Mouse (Mus musculus) forebrain, postnatal 0 days (tissue): ENCODE results near the gene Mrpl55. TPM values are rescaled to one million over a fixed set of nuclear protein-coding genes. Genes with fewer than 3 reads are reported as not detected.

Experiments used
- ATAC-seq: fragments of 200-750 bp; cut with Nextera tagmentation; 2 replicates; pipeline ENCODE4 v1.8.0; 2017; ENCODE audit warnings: mild to moderate bottlenecking, moderate library complexity
- DNase-seq: peaks from one replicate; pipeline ENCODE4 v3.0.0-alpha.2; 2015
- H3K27ac ChIP-seq: fragments of 300-500 bp; sonication (generic); 2 replicates; pipeline ENCODE4 v1.5.1; 2014; ENCODE audit warnings: low read depth, mild to moderate bottlenecking, antibody characterized with exemption, low read length, moderate library complexity, mixed read lengths
- H3K27me3 ChIP-seq: fragments of 300-500 bp; sonication (generic); 2 replicates; pipeline ENCODE4 v1.6.1; 2014; ENCODE audit warnings: mild to moderate bottlenecking, low read length, mixed read lengths; ENCODE audit not compliant: insufficient read depth
- H3K36me3 ChIP-seq: fragments of 300-500 bp; sonication (generic); 2 replicates; pipeline ENCODE4 v1.6.1; 2014; ENCODE audit warnings: mild to moderate bottlenecking, moderate library complexity; ENCODE audit not compliant: insufficient read depth
- H3K4me1 ChIP-seq: fragments of 300-500 bp; sonication (generic); 2 replicates; pipeline ENCODE4 v1.6.1; 2014; ENCODE audit warnings: antibody characterized with exemption; ENCODE audit not compliant: insufficient read depth
- H3K4me2 ChIP-seq: fragments of 300-500 bp; sonication (generic); 2 replicates; pipeline ENCODE4 v1.6.1; 2014; ENCODE audit warnings: low read depth, mild to moderate bottlenecking, moderate library complexity
- H3K4me3 ChIP-seq: fragments of 300-500 bp; sonication (generic); 2 replicates; pipeline ENCODE4 v1.5.1; 2014; ENCODE audit warnings: low read depth, low read length, mixed read lengths
- H3K9ac ChIP-seq: fragments of 300-500 bp; sonication (generic); 2 replicates; pipeline ENCODE4 v1.6.1; 2014; ENCODE audit warnings: mild to moderate bottlenecking
- H3K9me3 ChIP-seq: fragments of 300-500 bp; sonication (generic); 2 replicates; pipeline ENCODE4 v1.6.1; 2016; ENCODE audit warnings: low read length
- CTCF ChIP-seq: sonication (generic); IDR thresholded peaks from 2 replicates; pipeline ENCODE4 v1.5.1; 2016; ENCODE audit warnings: antibody characterized with exemption, control low read depth, low read depth
- WGBS: fragments of 180-500 bp; shearing (Covaris S2); extraction: QIAGEN DNeasy Blood & Tissue Kit; methylation state at CpG from one replicate; pipeline ENCODE4 v1.1.7; 2014; 5-methylcytosine and 5-hydroxymethylcytosine counted together
- polyA plus RNA-seq: library from polyadenylated mRNA; unstranded; fragments of >200 nt; fragmentation: Nextera tagmentation; extraction: Ambion mirVana; gene quantifications from 2 replicates; pipeline ENCODE4 v1.2.1, GENCODE M21; 2015
- total RNA-seq: library from RNA; depleted of rRNA; stranded (reverse); fragments of >200 nt; gene quantifications from 2 replicates; pipeline ENCODE4 v1.2.3, GENCODE M21; 2014; rRNA removed

Gene Mrpl55
- total RNA-seq (45.2 and 69.5 TPM in 2 replicates), polyA plus RNA-seq (124 and 131 TPM in 2 replicates)

DNA sequence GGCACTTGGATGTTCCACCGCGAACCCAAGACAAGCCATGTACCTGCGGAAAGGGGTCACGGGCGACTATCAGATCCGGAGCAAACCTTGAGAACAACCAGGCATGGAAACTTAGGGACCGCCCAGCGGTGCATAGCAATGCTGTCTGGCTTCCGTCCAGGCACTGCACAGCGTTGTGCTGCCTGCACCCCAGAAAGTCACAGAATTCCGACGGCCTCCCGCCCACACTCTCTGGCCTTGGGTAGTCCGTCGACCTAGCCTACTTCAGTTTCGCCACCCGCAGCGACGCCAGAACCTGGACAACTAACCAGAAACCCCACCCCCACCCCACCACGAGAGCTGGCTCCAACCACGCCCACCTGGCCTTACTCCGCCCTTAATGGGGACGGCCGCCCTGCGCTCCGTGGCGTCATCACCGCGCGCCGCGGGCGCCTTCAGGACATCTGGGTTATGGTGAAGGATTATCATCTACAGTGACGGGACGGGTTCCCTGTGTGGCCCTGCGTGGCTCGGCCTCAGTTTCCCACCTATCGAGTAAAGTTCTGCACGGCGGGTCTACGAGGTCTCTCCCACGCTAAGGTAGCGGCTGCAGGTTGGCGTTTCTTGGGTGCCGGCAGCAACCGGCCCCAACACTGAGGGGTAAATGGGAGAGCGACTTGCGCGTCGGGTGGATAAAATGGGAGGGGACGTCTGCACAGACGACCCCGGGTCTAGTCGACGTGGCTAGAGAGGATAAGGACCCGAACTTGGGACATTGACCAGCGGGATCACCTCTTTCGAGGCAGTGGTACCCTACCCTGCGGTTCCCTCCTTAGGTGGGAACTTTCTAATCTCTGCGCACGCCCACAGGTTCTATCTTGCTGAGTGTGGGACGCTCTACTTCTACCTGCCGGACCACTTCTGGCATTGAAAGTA, at the start of gene Mrpl55:
Mrpl55 (plus strand) TSS at position 406 of the 915 bp plus-strand sequence.
- Histone ChIP-seq H3K9ac (peak within 1 kb of the TSS; percentile 76), H3K27me3 (no peaks in the 10 kb centered on the region), H3K36me3 (peaks cover 18% of the 10 kb centered on the region), H3K4me2 (peak within 1 kb of the TSS; percentile 95), H3K4me1 (peaks cover 9% of the 10 kb centered on the region; the same call in 1 of the 2 replicates), H3K4me3 (peak within 1 kb of the TSS; percentile 84), H3K27ac (peak within 1 kb of the TSS; percentile 60; the same call in 1 of the 2 replicates), H3K9me3 (no peaks in the 10 kb centered on the region)
- WGBS: 1% methylated on average over 63 of the region's 63 CpGs
- ATAC-seq: peak; percentile 96
- no peak for TF ChIP-seq CTCF
- peak; percentile 96 for DNase-seq

DNA sequence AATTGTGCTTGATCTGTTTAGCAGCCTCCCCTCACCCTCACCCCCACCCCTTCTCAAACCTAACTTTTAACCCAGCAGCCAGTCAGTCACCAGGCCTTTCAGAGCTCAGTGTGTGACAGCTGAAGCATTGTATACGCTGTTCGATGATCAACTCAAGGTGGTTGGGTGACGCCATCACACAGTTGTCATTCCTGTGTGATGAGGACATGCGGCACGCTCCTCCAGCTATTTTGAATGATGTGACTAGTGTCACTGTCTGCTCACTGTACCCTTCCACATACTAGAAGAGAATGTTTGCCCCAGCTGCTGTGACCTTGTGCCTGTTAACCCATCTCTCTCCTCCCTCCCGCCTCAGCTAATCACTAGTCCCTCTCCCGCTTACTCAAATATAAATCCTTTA, 48.1 kb upstream of the Mrpl55 start:
- H3K9me3 ChIP-seq: no peaks in the 10 kb centered on the region
- no peak overlapping the region for H3K4me3 ChIP-seq
- H3K4me1 ChIP-seq: no peaks in the 10 kb centered on the region
- H3K27ac ChIP-seq: no peak overlapping the region
- TF ChIP-seq CTCF: no peak
- DNase-seq (no peak), ATAC-seq (no peak)
- H3K9ac ChIP-seq: no peak overlapping the region
- no peaks in the 10 kb centered on the region for H3K27me3 ChIP-seq
- 89% methylated on average over 7 of the region's 7 CpGs for WGBS
- peaks cover 14% of the 10 kb centered on the region for H3K36me3 ChIP-seq
- no peak overlapping the region for H3K4me2 ChIP-seq

DNA sequence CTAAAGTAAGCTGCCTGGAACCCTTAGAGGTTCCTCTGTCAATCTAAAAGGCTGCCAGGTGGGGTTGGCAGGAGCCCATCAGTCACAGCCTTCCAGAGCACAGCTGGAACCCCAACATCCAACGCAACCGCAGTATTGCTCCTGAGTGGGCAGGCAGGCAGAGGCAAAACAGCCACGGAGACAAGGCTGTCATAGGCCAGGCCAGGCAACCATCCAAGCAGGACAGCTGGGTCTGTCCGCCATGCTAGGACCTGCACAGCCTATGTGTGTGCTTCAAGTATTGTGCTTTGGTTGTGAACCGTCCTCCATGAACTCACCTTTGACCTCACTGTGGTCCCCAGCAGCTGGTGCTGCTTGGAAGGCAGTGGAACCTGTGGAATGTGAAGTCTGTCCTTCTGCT, 46.4 kb upstream of the Mrpl55 start:
- Histone ChIP-seq H3K9ac (no peak overlapping the region), H3K9me3 (no peaks in the 10 kb centered on the region), H3K36me3 (peaks cover 14% of the 10 kb centered on the region), H3K27ac (no peak overlapping the region), H3K4me1 (no peaks in the 10 kb centered on the region), H3K4me3 (no peak overlapping the region), H3K27me3 (no peaks in the 10 kb centered on the region), H3K4me2 (no peak overlapping the region)
- ATAC-seq (no peak), DNase-seq (no peak)
- TF ChIP-seq CTCF: no peak
- 83% methylated on average over 5 of the region's 5 CpGs for WGBS

DNA sequence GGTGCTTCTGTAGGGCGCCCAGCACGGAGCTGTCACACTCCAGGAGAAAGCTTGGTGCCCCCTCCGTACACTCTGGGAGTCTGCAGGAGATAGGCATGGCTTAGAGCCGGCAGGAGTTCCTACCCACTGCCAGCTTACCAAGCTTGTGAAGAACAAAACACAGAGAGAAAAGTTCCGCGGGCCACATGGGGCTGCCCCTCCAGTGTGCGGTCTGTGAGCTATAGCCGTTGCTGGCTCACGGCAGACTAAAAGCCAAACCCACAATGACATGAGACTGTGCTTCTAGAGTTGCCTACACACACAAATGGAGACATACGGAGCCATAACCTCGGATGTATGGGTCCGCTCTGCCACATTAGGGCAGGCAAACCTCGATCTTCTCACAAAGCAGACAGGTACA, 43.2 kb upstream of the Mrpl55 start:
- 93% methylated on average over 13 of the region's 13 CpGs for WGBS
- Histone ChIP-seq H3K4me2 (no peak overlapping the region), H3K36me3 (peaks cover 14% of the 10 kb centered on the region), H3K4me3 (no peak overlapping the region), H3K27ac (no peak overlapping the region), H3K9ac (no peak overlapping the region), H3K4me1 (peaks cover 14% of the 10 kb centered on the region), H3K27me3 (no peaks in the 10 kb centered on the region), H3K9me3 (no peaks in the 10 kb centered on the region)
- DNase-seq: no peak
- ATAC-seq: no peak
- TF ChIP-seq CTCF: no peak

DNA sequence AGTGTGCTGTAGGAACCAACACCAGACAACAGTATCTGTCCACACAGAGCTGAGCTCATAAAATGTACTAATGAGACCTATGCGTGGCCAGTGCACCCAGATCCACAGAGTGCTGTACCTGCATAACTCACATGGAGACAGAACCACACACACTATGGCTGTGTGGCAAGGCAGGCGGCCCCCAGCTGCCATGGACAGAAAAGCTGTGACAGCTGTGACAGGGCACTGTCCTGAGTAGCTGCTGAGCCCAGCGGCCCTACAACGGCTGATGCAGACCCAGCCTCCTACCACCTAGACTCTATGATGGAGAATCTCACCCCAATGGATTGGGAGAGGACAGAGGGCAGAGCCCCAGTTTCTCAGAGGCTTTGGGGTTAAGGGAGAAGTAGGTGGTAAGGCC, 42.7 kb upstream of the Mrpl55 start:
- no peak for TF ChIP-seq CTCF
- Histone ChIP-seq H3K4me1 (peaks cover 16% of the 10 kb centered on the region), H3K4me2 (no peak overlapping the region), H3K9me3 (no peaks in the 10 kb centered on the region), H3K4me3 (no peak overlapping the region), H3K27me3 (no peaks in the 10 kb centered on the region), H3K27ac (no peak overlapping the region), H3K36me3 (peaks cover 14% of the 10 kb centered on the region), H3K9ac (no peak overlapping the region)
- 87% methylated on average over 4 of the region's 4 CpGs for WGBS
- DNase-seq (no peak), ATAC-seq (no peak)

DNA sequence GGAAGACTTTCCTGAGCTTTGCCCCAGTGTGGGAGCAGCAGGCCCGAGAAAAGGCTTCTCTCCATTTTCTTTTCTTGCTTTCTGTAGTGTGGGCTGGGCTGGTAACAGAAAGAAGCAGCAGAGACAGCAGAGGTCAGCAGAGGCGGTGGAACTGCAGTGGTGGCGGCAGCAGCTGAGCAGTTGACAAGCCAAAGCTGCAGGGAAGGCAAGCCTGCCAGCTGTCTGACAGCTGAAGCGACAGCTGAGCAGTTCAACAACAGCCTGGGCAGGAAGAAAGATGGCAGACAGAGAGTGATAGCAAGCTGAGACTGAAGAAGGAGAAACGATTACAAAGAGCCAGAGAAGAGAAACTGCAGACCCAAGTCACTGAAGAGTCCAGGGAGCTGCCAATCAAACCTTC, 40.9 kb upstream of the Mrpl55 start:
- H3K9ac ChIP-seq: no peak overlapping the region
- no peaks in the 10 kb centered on the region for H3K9me3 ChIP-seq
- H3K4me2 ChIP-seq: no peak overlapping the region
- no peak overlapping the region for H3K27ac ChIP-seq
- WGBS: 68% methylated on average over 5 of the region's 5 CpGs
- DNase-seq: no peak
- TF ChIP-seq CTCF: no peak
- ATAC-seq: no peak
- peaks cover 16% of the 10 kb centered on the region for H3K4me1 ChIP-seq
- no peaks in the 10 kb centered on the region for H3K27me3 ChIP-seq
- no peak overlapping the region for H3K4me3 ChIP-seq
- H3K36me3 ChIP-seq: peaks cover 14% of the 10 kb centered on the region
